Mouse (Mus musculus): ENCODE results near the gene Ikzf1.

DNA sequence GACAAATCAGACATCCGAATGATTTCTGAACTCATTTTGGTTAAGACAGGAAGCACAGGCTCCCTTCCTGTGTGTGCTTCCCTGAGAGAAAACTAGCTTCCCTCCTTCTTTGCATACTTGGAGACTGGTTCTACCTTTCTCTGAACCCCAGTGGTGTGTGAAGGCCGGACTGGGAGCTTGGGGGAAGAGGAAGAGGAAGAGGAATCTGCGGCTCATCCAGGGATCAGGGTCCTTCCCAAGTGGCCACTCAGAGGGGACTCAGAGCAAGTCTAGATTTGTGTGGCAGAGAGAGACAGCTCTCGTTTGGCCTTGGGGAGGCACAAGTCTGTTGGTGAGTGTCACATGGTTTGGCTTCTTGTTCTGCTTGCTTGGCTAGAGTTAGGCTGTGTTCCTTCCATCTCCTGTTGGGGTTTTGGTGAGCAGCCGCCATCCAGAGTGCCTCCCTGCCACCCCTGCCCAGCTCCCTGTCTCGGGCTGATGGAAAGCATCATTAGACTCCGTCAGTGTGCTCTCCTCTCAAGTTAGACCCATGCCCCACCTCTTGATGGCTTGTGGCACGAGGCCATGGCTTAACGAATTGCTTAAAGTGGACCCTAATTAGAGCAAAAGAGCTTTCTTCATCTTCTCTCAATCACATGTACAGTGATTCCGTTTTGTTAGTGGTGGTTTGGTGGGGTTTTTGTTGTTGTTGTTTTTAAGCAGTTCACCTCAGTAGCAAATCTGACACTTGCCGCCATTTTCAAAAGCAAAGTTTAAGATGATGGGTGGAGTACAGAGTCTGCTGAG, 5.4 kb downstream of the Ikzf1 start:
- no peak for TF ChIP-seq TAL1 (IDR thresholded peaks at IDR 0.05; ENCODE audit: low read length)
- no peak for TF ChIP-seq GATA1 (IDR thresholded peaks at IDR 0.05; ENCODE audit: low read length)

Measured in erythroblast, embryonic 14.5 days (primary cell).